Mouse (Mus musculus) embryonic facial prominence, embryonic 10.5 days (tissue): ENCODE data around the gene Stip1. TPM values are rescaled to one million over a fixed set of nuclear protein-coding genes. Genes with fewer than 3 reads are reported as not detected.
"Not testable (repeated sequence)": the region's sequence is repeated elsewhere in the genome, so short reads cannot be mapped to it uniquely, and the experiment has no call there.

Experiments
- DNase-seq: peaks from one replicate; pipeline ENCODE4 v3.0.0-alpha.2; 2017; ENCODE audit warnings: low spot score
- H3K27ac ChIP-seq: fragments of 300-500 bp; sonication (generic); replicated peaks from 2 replicates; pipeline ENCODE4 v1.5.1; 2016; ENCODE audit warnings: mild to moderate bottlenecking
- H3K27me3 ChIP-seq: fragments of 300-500 bp; sonication (generic); replicated peaks from 2 replicates; pipeline ENCODE4 v1.6.1; 2016; ENCODE audit warnings: low read depth, mild to moderate bottlenecking; ENCODE audit not compliant: poor library complexity, severe bottlenecking
- H3K36me3 ChIP-seq: fragments of 300-500 bp; sonication (generic); replicated peaks from 2 replicates; pipeline ENCODE4 v1.6.1; 2016; ENCODE audit warnings: mild to moderate bottlenecking, moderate library complexity
- H3K4me1 ChIP-seq: fragments of 300-500 bp; sonication (generic); 2 replicates; pipeline ENCODE4 v1.6.1; 2016
- H3K4me3 ChIP-seq: fragments of 300-500 bp; sonication (generic); 2 replicates; pipeline ENCODE4 v1.5.1; 2016; ENCODE audit warnings: mild to moderate bottlenecking, moderate library complexity
- H3K9me3 ChIP-seq: fragments of 300-500 bp; sonication (generic); 2 replicates; pipeline ENCODE4 v1.6.1; 2016; ENCODE audit warnings: mild to moderate bottlenecking
- WGBS: fragments of 180-500 bp; shearing (Covaris S2); methylation state at CpG from one replicate; pipeline ENCODE4 v1.1.7; 2016; 5-methylcytosine and 5-hydroxymethylcytosine counted together
- polyA plus RNA-seq: library from polyadenylated mRNA; unstranded; fragments of >200 nt; fragmentation: Nextera tagmentation; extraction: Ambion mirVana; gene quantifications from 2 replicates; pipeline ENCODE4 v1.2.1, GENCODE M21; 2016

Gene Stip1
- polyA plus RNA-seq, 1 experiment from 2014 or later: 453 TPM

GRCm38 (mm10) chr19:6995255-6995991 lies 44.3 kb downstream of the Stip1 start:
- Histone ChIP-seq H3K36me3 (peaks cover 28% of the 10 kb centered on the region), H3K4me1 (peaks cover 56% of the 10 kb centered on the region), H3K27ac (peak overlapping the region; percentile 85), H3K9me3 (no peaks in the 10 kb centered on the region), H3K27me3 (no peaks in the 10 kb centered on the region), H3K4me3 (peak overlapping the region; percentile 71)
- DNase-seq: no peak
- 48% methylated on average over 21 of the region's 21 CpGs for WGBS

GRCm38 (mm10) chr19:6994489-6994888 lies 45.3 kb downstream of the Stip1 start:
- Histone ChIP-seq H3K36me3 (peaks cover 19% of the 10 kb centered on the region), H3K4me1 (peaks cover 56% of the 10 kb centered on the region), H3K9me3 (no peaks in the 10 kb centered on the region), H3K27ac (0 out of 2 replicates have a peak overlapping the region, but pooled peaks have one; percentile 10), H3K27me3 (no peaks in the 10 kb centered on the region), H3K4me3 (peak overlapping the region; percentile 71)
- WGBS: 85% methylated on average over 8 of the region's 8 CpGs
- DNase-seq: no peak

GRCm38 (mm10) chr19:6994002-6994401 lies 45.8 kb downstream of the Stip1 start:
- Histone ChIP-seq H3K27ac (no peak overlapping the region), H3K4me3 (peak overlapping the region; percentile 73; the same call in 1 of the 2 replicates), H3K9me3 (no peaks in the 10 kb centered on the region), H3K4me1 (peaks cover 59% of the 10 kb centered on the region), H3K36me3 (peaks cover 17% of the 10 kb centered on the region), H3K27me3 (no peaks in the 10 kb centered on the region)
- WGBS: 87% methylated on average over 8 of the region's 8 CpGs
- no peak for DNase-seq

- DNase-seq: no peak
- peak overlapping the region; percentile 87 for H3K27ac ChIP-seq
- peaks cover 8% of the 10 kb centered on the region for H3K36me3 ChIP-seq
- no peaks in the 10 kb centered on the region for H3K27me3 ChIP-seq
- peaks cover 61% of the 10 kb centered on the region for H3K4me1 ChIP-seq
- H3K4me3 ChIP-seq: peak overlapping the region; percentile 73
- 59% methylated on average over 14 of the region's 14 CpGs for WGBS
- H3K9me3 ChIP-seq: no peaks in the 10 kb centered on the region
Measured at GRCm38 (mm10) chr19:6993011-6993770, 46.6 kb downstream of the Stip1 start.

GRCm38 (mm10) chr19:6992011-6992858 lies 47.5 kb downstream of the Stip1 start, which contains the start of gene Dnajc4:
Gene Dnajc4, minus strand, starts transcription at chr19:6992572.
- WGBS: 2% methylated on average over 37 of the region's 37 CpGs
- no peaks in the 10 kb centered on the region for H3K27me3 ChIP-seq
- H3K4me1 ChIP-seq: peaks cover 66% of the 10 kb centered on the region
- peak within 1 kb of the TSS; percentile 87 for H3K27ac ChIP-seq
- peak within 1 kb of the TSS; percentile 73 for H3K4me3 ChIP-seq
- H3K36me3 ChIP-seq: 0 out of 2 replicates have a peak, but pooled peaks cover 3% of the 10 kb centered on the region
- DNase-seq: peak; percentile 99
- no peaks in the 10 kb centered on the region for H3K9me3 ChIP-seq

GRCm38 (mm10) chr19:6991166-6991565 lies 48.6 kb downstream of the Stip1 start:
- DNase-seq: not testable (repeated sequence)
- peaks cover 66% of the 10 kb centered on the region for H3K4me1 ChIP-seq
- 91% methylated on average over 6 of the region's 6 CpGs for WGBS

GRCm38 (mm10) chr19:6990712-6991111 lies 49.1 kb downstream of the Stip1 start:
- H3K4me1 ChIP-seq: peaks cover 67% of the 10 kb centered on the region
- no peak overlapping the region for H3K27ac ChIP-seq
- peaks cover 7% of the 10 kb centered on the region for H3K36me3 ChIP-seq
- no peak overlapping the region for H3K4me3 ChIP-seq
- 86% methylated on average over 6 of the region's 6 CpGs for WGBS
- H3K27me3 ChIP-seq: no peaks in the 10 kb centered on the region
- DNase-seq: no peak
- H3K9me3 ChIP-seq: no peaks in the 10 kb centered on the region

More at GRCm38 (mm10) chr19:6991166-6991565, 48.6 kb downstream of the Stip1 start:
- H3K27me3 ChIP-seq, H3K36me3 ChIP-seq, H3K9me3 ChIP-seq, H3K4me3 ChIP-seq, H3K27ac ChIP-seq: not testable (repeated sequence)

GRCm38 (mm10) chr19:6989251-6989650 lies 50.5 kb downstream of the Stip1 start:
- Histone ChIP-seq H3K36me3 (peaks cover 21% of the 10 kb centered on the region), H3K4me3 (peak overlapping the region; percentile 14; the same call in 1 of the 2 replicates), H3K27ac (no peak overlapping the region), H3K27me3 (no peaks in the 10 kb centered on the region), H3K9me3 (no peaks in the 10 kb centered on the region), H3K4me1 (peaks cover 53% of the 10 kb centered on the region)
- 89% methylated on average over 8 of the region's 8 CpGs for WGBS
- DNase-seq: no peak

- peaks cover 43% of the 10 kb centered on the region for H3K4me1 ChIP-seq
- H3K27ac ChIP-seq: peak overlapping the region; percentile 96
- H3K27me3 ChIP-seq: no peaks in the 10 kb centered on the region
- 5% methylated on average over 8 of the region's 8 CpGs for WGBS
- H3K9me3 ChIP-seq: no peaks in the 10 kb centered on the region
- DNase-seq: no peak
- H3K4me3 ChIP-seq: peak overlapping the region; percentile 95
- peaks cover 35% of the 10 kb centered on the region for H3K36me3 ChIP-seq
Measured at GRCm38 (mm10) chr19:6987904-6988285, 51.9 kb downstream of the Stip1 start.

- Histone ChIP-seq H3K4me3 (peak within 1 kb of the TSS; percentile 95), H3K4me1 (peaks cover 37% of the 10 kb centered on the region), H3K27ac (peak within 1 kb of the TSS; percentile 96), H3K9me3 (no peaks in the 10 kb centered on the region), H3K36me3 (peaks cover 41% of the 10 kb centered on the region), H3K27me3 (no peaks in the 10 kb centered on the region)
- peak; percentile 84 for DNase-seq
- WGBS: under 1% methylated on average over 85 of the region's 85 CpGs
Measured at GRCm38 (mm10) chr19:6987061-6987903, 52.5 kb downstream of the Stip1 start, which contains the start of gene Vegfb. Gene Vegfb, minus strand, starts transcription at chr19:6987651.

- Histone ChIP-seq H3K27ac (peak overlapping the region; percentile 96), H3K4me1 (peaks cover 31% of the 10 kb centered on the region), H3K27me3 (no peaks in the 10 kb centered on the region), H3K36me3 (peaks cover 48% of the 10 kb centered on the region), H3K4me3 (peak overlapping the region; percentile 95), H3K9me3 (no peaks in the 10 kb centered on the region)
- no peak for DNase-seq
- 81% methylated on average over 10 of the region's 10 CpGs for WGBS
Measured at GRCm38 (mm10) chr19:6985951-6986708, 53.6 kb downstream of the Stip1 start.
